Mouse (Mus musculus): ENCODE results near the gene 1700021F05Rik.
A peak's percentile ranks its signal among the peaks of the same experiment; 100 is the strongest.

1700021F05Rik gene

DNA sequence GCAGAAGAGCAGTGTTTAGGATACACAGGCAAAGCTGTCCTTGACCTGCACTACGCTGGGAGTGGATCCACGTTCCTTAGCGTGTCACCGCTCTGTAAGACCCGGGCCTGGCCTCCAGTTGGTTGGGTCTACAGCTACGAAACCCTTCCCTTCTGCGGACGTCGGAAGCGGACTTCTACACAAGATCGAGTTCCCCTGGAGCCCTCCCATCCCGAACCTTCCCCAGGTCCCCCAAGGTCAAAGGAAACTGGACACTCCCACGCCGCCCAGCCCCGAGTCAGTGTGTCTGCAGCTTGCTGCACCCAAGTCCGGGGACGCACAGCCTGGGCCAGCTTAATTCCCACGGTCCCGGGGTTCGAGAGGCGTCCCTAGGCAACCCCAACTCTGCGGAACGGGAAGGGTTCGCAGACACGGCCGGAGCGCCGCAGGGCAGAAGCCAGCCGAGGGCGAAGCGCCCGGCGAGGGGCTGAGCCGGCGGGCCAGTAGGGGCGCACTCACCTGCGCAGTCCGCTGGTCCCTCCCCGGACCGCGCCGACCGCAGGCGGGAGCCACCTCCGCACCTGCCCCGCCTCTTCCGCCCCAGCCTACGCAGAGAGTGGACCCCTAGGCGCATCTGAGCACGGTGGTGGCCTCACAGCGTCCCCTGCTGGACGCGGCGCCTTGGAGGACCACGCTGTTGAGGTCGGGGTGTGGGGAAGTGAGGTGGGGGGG, at the start of gene 1700021F05Rik:
Gene 1700021F05Rik (minus strand): TSS at position 553 of the 711 bp plus-strand sequence.
- DNase-seq (ENCODE audit: low read depth): peak; percentile 84

DNA sequence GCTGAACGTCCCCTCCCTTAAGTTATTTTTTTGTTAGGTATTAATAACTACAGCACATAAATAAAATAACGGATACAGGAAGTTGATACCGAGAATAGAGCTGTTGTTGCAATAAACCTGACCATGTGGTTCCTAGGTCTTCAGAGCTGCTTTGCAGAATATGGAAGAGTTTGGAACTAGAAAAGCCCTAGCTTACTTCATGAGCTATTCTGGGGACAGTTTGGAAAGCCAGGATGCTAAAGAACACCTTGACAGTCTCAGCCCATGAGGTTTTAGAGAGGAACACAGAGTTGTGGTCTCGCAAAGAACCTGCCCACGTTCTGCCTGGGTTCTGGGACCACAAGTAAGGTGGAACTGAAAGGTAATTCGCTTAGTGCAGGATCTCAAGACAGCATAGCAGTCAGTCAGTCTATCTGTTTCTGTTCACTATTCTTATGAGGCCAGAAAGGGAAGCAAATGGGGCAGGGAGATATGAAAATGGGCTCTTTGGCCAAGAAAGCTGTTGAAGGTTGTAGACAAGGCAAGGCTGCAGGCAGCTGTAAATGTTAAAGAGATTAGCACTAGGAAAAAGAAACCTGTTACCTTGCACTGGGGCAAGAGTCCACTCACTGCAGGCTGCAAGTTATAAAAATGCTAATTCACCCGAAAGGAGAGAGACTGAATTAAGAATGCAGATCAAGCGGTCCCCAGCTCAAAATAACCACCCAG, 47.8 kb upstream of the 1700021F05Rik start:
- DNase-seq (ENCODE audit: low read depth): no peak

GRCm38 (mm10) chr10:43584538-43584937, 43.7 kb upstream of the 1700021F05Rik start:
- DNase-seq (ENCODE audit: low read depth): no peak

- DNase-seq (ENCODE audit: low read depth): no peak
Measured at GRCm38 (mm10) chr10:43581260-43581659, 40.5 kb upstream of the 1700021F05Rik start.

- DNase-seq (ENCODE audit: low read depth): no peak
Measured at GRCm38 (mm10) chr10:43580649-43581078, 39.9 kb upstream of the 1700021F05Rik start.

DNA sequence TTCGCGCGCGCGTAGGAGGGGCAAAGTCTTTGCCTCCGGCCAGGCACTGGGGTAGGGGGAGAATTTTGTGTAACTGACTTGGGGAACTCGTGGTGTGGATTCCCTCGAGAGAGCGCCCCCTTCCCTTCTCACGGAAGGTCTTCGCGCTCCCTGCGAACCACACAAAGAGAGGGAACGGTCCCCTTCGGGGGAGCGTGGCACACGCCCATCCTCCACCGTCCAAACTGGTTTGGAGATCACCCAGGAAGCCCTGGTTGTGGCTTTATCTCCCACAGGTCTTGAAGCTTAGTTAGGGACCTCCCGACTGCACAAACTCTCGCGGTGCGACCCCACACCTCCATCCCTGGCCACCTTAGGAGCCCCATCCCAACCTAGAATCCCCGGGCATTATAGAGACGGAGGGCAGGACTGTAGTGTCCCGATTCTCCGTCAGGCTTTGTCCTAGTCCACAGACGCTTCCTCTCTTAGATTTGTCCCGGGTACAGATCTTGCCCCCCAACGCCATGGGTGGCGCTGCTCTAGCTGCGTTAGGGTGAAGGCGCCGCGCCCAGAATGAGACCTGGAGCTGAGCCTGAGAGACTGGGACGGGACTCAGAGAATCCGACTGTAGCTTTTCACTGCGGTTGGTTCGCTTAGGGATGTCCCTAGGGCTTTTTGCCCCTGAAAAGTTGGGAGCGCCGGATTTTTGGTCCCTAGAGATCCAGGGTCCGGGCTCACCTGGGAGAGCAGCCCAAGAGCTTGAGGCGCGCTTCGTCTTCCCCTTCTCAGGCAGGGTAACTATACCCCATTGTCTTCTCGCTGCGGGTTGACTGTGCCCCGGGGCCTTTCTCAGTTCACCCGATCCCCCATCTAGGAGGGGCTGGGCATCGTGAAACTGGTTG, 38.8 kb upstream of the 1700021F05Rik start:
- no peak for DNase-seq (ENCODE audit: low read depth)

DNA sequence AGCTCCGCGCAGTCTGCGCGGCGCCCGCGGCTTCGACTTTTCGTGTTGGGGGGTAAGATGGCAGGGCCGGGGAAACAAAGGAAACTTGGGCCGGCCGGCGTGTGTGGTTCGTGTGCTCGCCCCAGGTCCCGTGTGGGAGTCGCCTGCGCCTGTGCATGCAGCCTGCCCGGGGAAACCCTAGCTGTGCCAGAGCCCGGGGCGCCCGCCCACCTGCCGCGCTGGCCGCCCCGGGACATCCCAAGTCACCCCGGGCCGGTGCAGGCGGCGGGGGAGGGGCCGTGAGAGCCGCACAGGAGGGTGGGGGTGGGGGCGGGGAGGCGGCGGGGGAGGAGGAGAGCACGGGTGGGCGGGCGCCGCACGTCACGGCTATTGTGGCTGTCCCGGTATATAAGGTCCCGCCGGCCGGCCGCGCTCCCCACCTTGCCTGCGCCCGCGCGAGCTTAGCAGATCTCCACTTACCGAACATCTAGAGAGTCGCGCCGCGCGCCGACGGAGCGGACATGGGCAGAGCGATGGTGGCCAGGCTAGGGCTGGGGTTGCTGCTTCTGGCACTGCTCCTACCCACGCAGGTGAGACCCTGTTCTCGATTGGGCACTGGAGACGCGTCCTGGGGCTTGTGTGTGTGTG, 38.1 kb upstream of the 1700021F05Rik start:
- peak; percentile 64 for DNase-seq (ENCODE audit: low read depth)

DNA sequence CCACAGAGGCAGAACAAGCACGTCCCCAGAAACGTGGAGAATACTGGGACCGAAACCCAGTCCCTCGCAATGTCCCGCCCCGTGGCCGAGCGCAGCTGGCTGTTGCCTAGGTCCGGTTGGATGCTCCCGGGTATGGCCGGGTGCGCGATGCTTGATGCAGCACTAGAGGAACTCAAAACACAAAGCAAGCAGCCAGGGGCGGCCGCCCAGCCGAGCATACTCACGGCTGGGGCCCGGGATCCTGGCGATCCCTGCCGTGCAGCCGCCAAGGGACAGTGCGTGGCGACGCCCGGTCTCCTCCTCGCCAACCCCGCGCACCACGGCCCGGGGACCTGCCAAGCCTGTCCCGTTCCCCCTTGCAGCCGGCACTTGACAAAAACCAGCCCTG, 37.6 kb upstream of the 1700021F05Rik start:
- DNase-seq (ENCODE audit: low read depth): no peak

- no peak for DNase-seq (ENCODE audit: low read depth)
Measured at GRCm38 (mm10) chr10:43577997-43578331, 37.2 kb upstream of the 1700021F05Rik start, which contains the start of gene Cd24a. TSS of gene Cd24a (plus strand) at chr10:43578284.

- no peak for DNase-seq (ENCODE audit: low read depth)
Measured at GRCm38 (mm10) chr10:43577299-43577996, 36.7 kb upstream of the 1700021F05Rik start.

DNA sequence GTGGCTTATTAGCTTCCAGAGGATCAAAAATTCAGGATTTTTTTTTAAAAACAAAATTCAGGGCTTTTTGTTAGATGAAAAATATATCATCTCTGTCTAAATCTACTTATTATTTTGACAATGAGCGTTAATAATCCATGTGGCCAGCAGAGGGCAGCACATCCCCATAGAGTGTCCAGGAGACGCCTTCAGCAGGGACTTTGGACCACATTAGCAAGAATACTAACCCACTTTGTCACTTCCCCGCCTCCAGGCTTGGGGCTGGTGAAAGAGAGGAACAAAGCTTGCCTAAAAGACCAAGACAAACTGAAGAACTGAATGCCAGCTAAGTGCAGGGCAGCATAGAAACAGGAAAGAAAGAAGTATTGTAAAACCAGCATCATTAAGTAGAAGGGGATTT, 34.2 kb upstream of the 1700021F05Rik start:
- DNase-seq (ENCODE audit: low read depth): peak; percentile 79

DNA sequence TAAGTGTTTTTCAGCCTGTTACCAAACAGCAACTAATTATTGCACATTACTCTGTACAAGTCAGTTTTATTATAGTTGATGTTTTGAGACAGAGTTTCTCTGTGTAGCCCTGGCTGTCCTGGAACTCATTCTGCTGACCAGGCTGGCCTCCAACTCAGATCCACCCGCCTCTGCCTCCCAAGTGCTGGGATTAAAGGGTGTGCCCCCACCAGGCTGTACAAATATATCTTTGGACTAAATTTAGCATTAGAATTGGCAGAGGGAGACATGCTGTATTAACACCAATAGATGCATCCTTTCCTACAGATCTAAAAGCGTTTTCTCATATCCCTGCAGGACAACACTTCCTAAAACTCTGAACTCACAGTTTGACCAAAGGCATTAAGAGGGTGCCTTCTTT, 33.6 kb upstream of the 1700021F05Rik start:
- no peak for DNase-seq (ENCODE audit: low read depth)

DNA sequence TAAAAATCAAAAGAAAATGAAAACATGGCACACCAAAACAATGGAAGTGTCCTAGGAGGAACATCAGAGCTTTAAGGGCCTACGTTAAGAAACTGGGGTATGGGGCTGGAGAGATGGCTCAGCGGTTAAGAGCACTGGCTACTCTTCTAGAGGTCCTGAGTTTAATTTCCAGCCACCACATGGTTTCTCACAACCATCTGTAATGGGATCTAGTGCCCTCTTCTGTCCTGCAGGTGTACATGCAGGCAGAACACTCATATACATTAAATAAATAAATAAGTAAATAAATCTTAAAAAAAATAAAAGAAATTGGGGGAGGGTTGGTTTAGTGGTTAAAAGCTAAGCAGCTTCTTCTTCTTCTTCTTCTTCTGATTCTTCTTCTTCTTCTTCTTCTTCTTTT, 20.5 kb upstream of the 1700021F05Rik start:
- no peak for DNase-seq (ENCODE audit: low read depth)

DNA sequence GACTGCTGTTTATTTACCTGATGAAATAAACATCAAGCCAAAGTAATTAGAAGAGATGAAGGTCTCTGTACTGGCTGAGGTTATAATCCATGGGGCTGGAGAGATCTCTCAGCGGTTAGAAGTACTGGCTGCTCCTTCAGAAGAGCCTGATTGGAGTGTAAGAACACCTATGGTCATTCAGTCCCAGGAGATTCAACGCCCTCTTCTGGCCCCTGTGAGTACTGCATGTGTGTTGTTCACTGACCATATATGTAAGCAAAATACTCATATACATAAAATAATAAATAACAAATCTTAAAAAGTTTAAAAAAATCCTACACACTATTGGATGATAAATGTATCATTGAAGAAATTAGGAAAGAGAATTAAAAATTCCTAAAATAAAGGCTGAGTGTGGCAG, 20.0 kb upstream of the 1700021F05Rik start:
- no peak for DNase-seq (ENCODE audit: low read depth)

GRCm38 (mm10) chr10:43559313-43559712, 18.5 kb upstream of the 1700021F05Rik start:
- DNase-seq (ENCODE audit: low read depth): no peak

- DNase-seq (ENCODE audit: low read depth): no peak
Measured at GRCm38 (mm10) chr10:43557630-43558165, 16.9 kb upstream of the 1700021F05Rik start.

- DNase-seq (ENCODE audit: low read depth): no peak
Measured at GRCm38 (mm10) chr10:43551388-43551787, 10.6 kb upstream of the 1700021F05Rik start.

DNA sequence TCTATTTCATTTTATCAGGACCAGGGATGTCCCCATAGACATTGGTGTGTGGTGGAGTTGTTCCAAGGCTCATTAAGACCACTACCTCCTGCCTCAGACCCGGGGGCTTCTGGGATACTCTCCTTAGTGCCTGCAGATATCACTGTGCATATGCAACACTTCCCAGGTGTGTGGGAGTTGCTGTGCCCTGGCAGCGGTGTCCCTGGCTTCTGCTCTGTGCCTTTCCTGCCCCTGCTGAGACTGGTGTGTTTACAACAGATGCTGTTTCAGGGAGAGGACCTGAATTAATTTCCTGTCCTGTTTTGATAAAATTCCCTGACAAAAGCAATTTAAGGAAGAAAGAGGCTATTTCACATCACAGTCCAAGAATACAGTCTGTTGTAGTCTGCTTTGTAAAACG, 10.1 kb upstream of the 1700021F05Rik start:
- no peak for DNase-seq (ENCODE audit: low read depth)

DNA sequence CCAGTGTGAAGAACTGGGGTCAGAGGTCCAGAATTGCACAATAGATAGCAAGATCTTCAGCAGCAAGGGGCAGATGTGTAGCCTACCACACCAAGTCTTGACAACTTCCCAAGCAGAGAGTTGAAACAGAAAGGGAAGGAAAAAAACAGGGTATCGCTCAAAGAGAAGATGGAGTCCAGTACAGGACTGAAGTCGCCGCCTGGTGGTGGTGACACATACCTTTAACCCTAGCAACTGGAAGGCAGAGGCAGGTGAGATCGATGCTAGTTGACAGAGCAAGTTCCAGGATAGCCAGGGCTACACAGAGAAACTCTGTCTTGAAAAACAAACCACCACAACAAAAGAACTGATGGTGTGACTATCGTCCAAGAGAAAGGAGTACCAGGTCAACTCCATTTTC, 8.6 kb upstream of the 1700021F05Rik start:
- DNase-seq (ENCODE audit: low read depth): no peak

GRCm38 (mm10) chr10:43541153-43541544, 355 bp upstream of the 1700021F05Rik start:
- DNase-seq (ENCODE audit: low read depth): no peak

GRCm38 (mm10) chr10:43539746-43540310, 966 bp downstream of the 1700021F05Rik start:
- DNase-seq (ENCODE audit: low read depth): no peak

Data from c-Kit-positive CD71-negative TER-119-negative erythroid progenitor cells, embryonic 14.5 days (primary cell).